Mouse (Mus musculus): Measurements from ENCODE around the gene App. TPM values are rescaled to one million over a fixed set of nuclear protein-coding genes. Genes with fewer than 3 reads are reported as not detected.

App gene
- polyA plus RNA-seq, 2 experiments: 11.9 to 16.9 TPM

DNA sequence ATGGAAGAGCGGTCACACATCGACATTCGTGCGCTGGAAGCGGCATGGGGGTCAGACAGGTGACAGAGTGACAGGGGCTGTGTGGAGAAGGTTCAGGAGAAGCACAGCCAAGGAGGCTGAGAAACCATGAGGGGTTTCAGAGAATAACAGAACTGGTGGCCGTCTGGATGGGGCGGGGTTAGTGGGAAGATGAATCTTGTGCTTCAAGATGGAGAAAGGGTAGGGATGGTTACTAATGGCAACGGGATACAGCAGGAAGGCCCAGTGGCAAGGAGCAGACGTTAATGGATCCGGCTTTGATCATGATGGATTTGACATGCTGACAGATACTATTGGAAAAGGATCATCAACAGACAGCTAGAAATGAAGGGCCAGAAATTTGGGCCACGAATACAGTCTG lies 107.3 kb downstream of the App start:
- no peak for TF ChIP-seq EP300 (IDR thresholded peaks at IDR 0.05; ENCODE audit: low read depth)
- TF ChIP-seq CTCF (IDR thresholded peaks at IDR 0.05; ENCODE audit: low read depth): no peak
- Histone ChIP-seq H3K9me3 (ENCODE audit: control insufficient read depth, low read length) (no peaks in the 10 kb centered on the region), H3K27me3 (ENCODE audit: control insufficient read depth, insufficient read depth, low read length) (no peaks in the 10 kb centered on the region), H3K9ac (replicated peaks) (no peak overlapping the region), H3K4me3 (ENCODE audit: insufficient read depth in 1 of 2, low read depth in 2 of 2, low read length in 2 of 2) (no peak overlapping the region), H3K36me3 (replicated peaks; ENCODE audit: control insufficient read depth, insufficient read depth, low read depth) (no peaks in the 10 kb centered on the region), H3K4me1 (replicated peaks; ENCODE audit: control insufficient read depth in 2 of 2, insufficient read depth in 2 of 2, low read length in 1 of 2) (no peaks in the 10 kb centered on the region), H3K4me2 (ENCODE audit: low read depth) (no peak overlapping the region), H3K27ac (no peak overlapping the region)
- DNase-seq (ENCODE audit: low read depth in 3 of 3, low spot score in 3 of 3): no peak
- 73% methylated on average over 11 of the region's 11 CpGs for WGBS (ENCODE audit: insufficient replicate concordance)
- no peak for ATAC-seq (ENCODE audit: insufficient read depth)

- H3K9ac ChIP-seq (replicated peaks): no peak overlapping the region
- no peak overlapping the region for H3K4me3 ChIP-seq (ENCODE audit: insufficient read depth in 1 of 2, low read depth in 2 of 2, low read length in 2 of 2)
- H3K36me3 ChIP-seq (replicated peaks; ENCODE audit: control insufficient read depth, insufficient read depth, low read depth): no peaks in the 10 kb centered on the region
- no peak overlapping the region for H3K4me2 ChIP-seq (ENCODE audit: low read depth)
- TF ChIP-seq EP300 (IDR thresholded peaks at IDR 0.05; ENCODE audit: low read depth) (no peak), CTCF (IDR thresholded peaks at IDR 0.05; ENCODE audit: low read depth) (no peak)
- no peak overlapping the region for H3K27ac ChIP-seq
- ATAC-seq (ENCODE audit: insufficient read depth) (no peak), DNase-seq (ENCODE audit: low read depth in 3 of 3, low spot score in 3 of 3) (no peak)
- H3K27me3 ChIP-seq (ENCODE audit: control insufficient read depth, insufficient read depth, low read length): no peaks in the 10 kb centered on the region
- WGBS (ENCODE audit: insufficient replicate concordance): 60% methylated on average over 6 of the region's 6 CpGs
- H3K9me3 ChIP-seq (ENCODE audit: control insufficient read depth, low read length): no peaks in the 10 kb centered on the region
- H3K4me1 ChIP-seq (replicated peaks; ENCODE audit: control insufficient read depth in 2 of 2, insufficient read depth in 2 of 2, low read length in 1 of 2): no peaks in the 10 kb centered on the region
These were observed 108.8 kb downstream of the App start for GRCm38 (mm10) chr16:85064800-85065199.

DNA sequence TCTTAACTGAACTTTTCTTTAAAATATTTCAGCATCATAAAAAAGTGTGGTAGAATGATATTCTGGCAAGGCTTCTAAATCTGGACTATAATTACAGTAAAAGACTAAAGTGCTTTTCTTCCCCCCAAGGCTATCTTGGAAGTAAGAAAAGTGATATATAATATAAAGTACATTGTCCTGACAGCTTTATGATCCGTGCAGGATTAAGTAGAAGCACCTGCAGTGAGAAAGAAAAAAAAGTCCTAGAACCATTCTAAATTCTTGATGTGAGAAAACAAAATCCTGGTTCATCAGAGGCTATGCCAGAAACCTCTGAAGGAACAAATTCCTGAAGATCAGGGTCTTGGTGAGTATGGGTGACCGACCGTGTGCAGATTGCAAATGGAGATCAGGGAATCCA lies 110.8 kb downstream of the App start:
- TF ChIP-seq CTCF (IDR thresholded peaks at IDR 0.05; ENCODE audit: low read depth): no peak
- TF ChIP-seq EP300 (IDR thresholded peaks at IDR 0.05; ENCODE audit: low read depth): no peak
- WGBS (ENCODE audit: insufficient replicate concordance): 69% methylated on average over 3 of the region's 3 CpGs
- H3K36me3 ChIP-seq (replicated peaks; ENCODE audit: control insufficient read depth, insufficient read depth, low read depth): no peaks in the 10 kb centered on the region
- ATAC-seq (ENCODE audit: insufficient read depth): no peak
- H3K27me3 ChIP-seq (ENCODE audit: control insufficient read depth, insufficient read depth, low read length): no peaks in the 10 kb centered on the region
- no peak overlapping the region for H3K4me2 ChIP-seq (ENCODE audit: low read depth)
- no peak overlapping the region for H3K4me3 ChIP-seq (ENCODE audit: insufficient read depth in 1 of 2, low read depth in 2 of 2, low read length in 2 of 2)
- no peak overlapping the region for H3K9ac ChIP-seq (replicated peaks)
- no peaks in the 10 kb centered on the region for H3K4me1 ChIP-seq (replicated peaks; ENCODE audit: control insufficient read depth in 2 of 2, insufficient read depth in 2 of 2, low read length in 1 of 2)
- no peaks in the 10 kb centered on the region for H3K9me3 ChIP-seq (ENCODE audit: control insufficient read depth, low read length)
- no peak overlapping the region for H3K27ac ChIP-seq
- DNase-seq (ENCODE audit: low read depth in 3 of 3, low spot score in 3 of 3): no peak

DNA sequence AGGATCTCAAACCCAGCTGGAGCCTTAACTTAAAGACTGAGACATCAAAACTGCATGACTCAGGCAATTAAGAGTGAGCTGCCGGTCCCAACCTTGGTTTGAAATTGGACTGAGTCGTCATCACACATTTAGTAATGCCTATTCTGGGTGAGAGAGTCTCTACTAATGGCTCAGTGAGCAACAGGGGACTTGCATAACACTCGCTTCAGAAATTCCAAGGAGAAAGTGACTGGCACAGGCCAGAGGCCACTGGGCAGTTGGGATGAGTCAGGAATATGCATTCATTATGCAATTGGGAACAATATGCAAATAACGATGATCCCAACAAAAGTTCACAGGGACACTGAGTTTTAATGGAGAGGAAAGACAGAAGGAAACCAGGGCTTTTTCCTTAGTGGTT lies 111.8 kb downstream of the App start:
- 72% methylated on average over 4 of the region's 4 CpGs for WGBS (ENCODE audit: insufficient replicate concordance)
- Histone ChIP-seq H3K9ac (replicated peaks) (no peak overlapping the region), H3K27me3 (ENCODE audit: control insufficient read depth, insufficient read depth, low read length) (no peaks in the 10 kb centered on the region), H3K4me1 (replicated peaks; ENCODE audit: control insufficient read depth in 2 of 2, insufficient read depth in 2 of 2, low read length in 1 of 2) (no peaks in the 10 kb centered on the region), H3K4me2 (ENCODE audit: low read depth) (no peak overlapping the region), H3K27ac (no peak overlapping the region), H3K9me3 (ENCODE audit: control insufficient read depth, low read length) (no peaks in the 10 kb centered on the region), H3K36me3 (replicated peaks; ENCODE audit: control insufficient read depth, insufficient read depth, low read depth) (no peaks in the 10 kb centered on the region), H3K4me3 (ENCODE audit: insufficient read depth in 1 of 2, low read depth in 2 of 2, low read length in 2 of 2) (no peak overlapping the region)
- no peak for TF ChIP-seq CTCF (IDR thresholded peaks at IDR 0.05; ENCODE audit: low read depth)
- no peak for TF ChIP-seq EP300 (IDR thresholded peaks at IDR 0.05; ENCODE audit: low read depth)
- DNase-seq (ENCODE audit: low read depth in 3 of 3, low spot score in 3 of 3) (no peak), ATAC-seq (ENCODE audit: insufficient read depth) (no peak)

DNA sequence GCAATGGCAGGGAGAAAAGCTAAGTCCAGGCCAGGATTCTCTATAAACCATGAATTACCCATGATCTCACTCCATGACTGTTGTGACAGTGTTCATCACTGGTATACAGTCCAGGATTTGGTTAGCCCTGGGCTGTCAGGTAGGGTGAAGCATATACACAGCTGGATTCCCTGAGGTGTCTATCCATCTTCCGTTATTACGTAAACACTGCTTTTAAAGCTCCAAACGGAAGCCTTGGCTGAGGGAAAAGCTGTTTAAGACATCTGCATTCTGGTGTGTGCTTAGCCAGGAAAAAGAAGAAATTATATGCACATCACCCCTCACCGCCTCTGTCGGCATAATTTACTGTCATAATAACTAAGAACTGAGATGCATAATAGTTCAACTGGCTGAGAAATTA lies 115.4 kb downstream of the App start:
- Histone ChIP-seq H3K27me3 (ENCODE audit: control insufficient read depth, insufficient read depth, low read length) (no peaks in the 10 kb centered on the region), H3K27ac (no peak overlapping the region), H3K4me2 (ENCODE audit: low read depth) (no peak overlapping the region), H3K4me3 (ENCODE audit: insufficient read depth in 1 of 2, low read depth in 2 of 2, low read length in 2 of 2) (no peak overlapping the region), H3K9me3 (ENCODE audit: control insufficient read depth, low read length) (no peaks in the 10 kb centered on the region), H3K4me1 (replicated peaks; ENCODE audit: control insufficient read depth in 2 of 2, insufficient read depth in 2 of 2, low read length in 1 of 2) (no peaks in the 10 kb centered on the region), H3K9ac (replicated peaks) (no peak overlapping the region), H3K36me3 (replicated peaks; ENCODE audit: control insufficient read depth, insufficient read depth, low read depth) (no peaks in the 10 kb centered on the region)
- WGBS (ENCODE audit: insufficient replicate concordance): 72% methylated on average over 5 of the region's 5 CpGs
- ATAC-seq (ENCODE audit: insufficient read depth) (no peak), DNase-seq (ENCODE audit: low read depth in 3 of 3, low spot score in 3 of 3) (no peak)
- TF ChIP-seq CTCF (IDR thresholded peaks at IDR 0.05; ENCODE audit: low read depth) (no peak), EP300 (IDR thresholded peaks at IDR 0.05; ENCODE audit: low read depth) (no peak)
